Mouse (Mus musculus) forebrain, embryonic 16.5 days (tissue): ENCODE results near the gene Gm20388. TPM values are rescaled to one million over a fixed set of nuclear protein-coding genes. Genes with fewer than 3 reads are reported as not detected.

Source experiments
- ATAC-seq: fragments of 200-750 bp; cut with Nextera tagmentation; 2 replicates; pipeline ENCODE4 v1.8.0; 2017; ENCODE audit warnings: mild to moderate bottlenecking, moderate library complexity
- H3K27ac ChIP-seq: fragments of 300-500 bp; sonication (generic); 2 replicates; pipeline ENCODE4 v1.5.1; 2014; ENCODE audit warnings: low read length, control low read depth
- H3K27me3 ChIP-seq: fragments of 300-500 bp; sonication (generic); replicated peaks from 2 replicates; pipeline ENCODE4 v1.6.1; 2014; ENCODE audit warnings: low read length; ENCODE audit not compliant: control insufficient read depth, insufficient read depth
- H3K36me3 ChIP-seq: fragments of 300-500 bp; sonication (generic); 2 replicates; pipeline ENCODE4 v1.6.1; 2014; ENCODE audit not compliant: control insufficient read depth, insufficient read depth
- H3K4me1 ChIP-seq: fragments of 300-500 bp; sonication (generic); replicated peaks from 2 replicates; pipeline ENCODE4 v1.6.1; 2014; ENCODE audit warnings: low read length; ENCODE audit not compliant: control insufficient read depth, insufficient read depth
- H3K4me2 ChIP-seq: fragments of 300-500 bp; sonication (generic); 2 replicates; pipeline ENCODE4 v1.6.1; 2014; ENCODE audit warnings: mild to moderate bottlenecking, low read length, control low read depth
- H3K4me3 ChIP-seq: fragments of 300-500 bp; sonication (generic); replicated peaks from 2 replicates; pipeline ENCODE4 v1.5.1; 2014; ENCODE audit warnings: mild to moderate bottlenecking, low read length, control low read depth
- H3K9ac ChIP-seq: fragments of 300-500 bp; sonication (generic); replicated peaks from 2 replicates; pipeline ENCODE4 v1.6.1; 2014; ENCODE audit warnings: low read depth, low read length, control low read depth
- H3K9me3 ChIP-seq: fragments of 300-500 bp; sonication (generic); 2 replicates; pipeline ENCODE4 v1.6.1; 2016; ENCODE audit warnings: low read length; ENCODE audit not compliant: control insufficient read depth
- WGBS: fragments of 180-500 bp; shearing (Covaris S2); extraction: QIAGEN DNeasy Blood & Tissue Kit; methylation state at CpG from one replicate; pipeline ENCODE4 v1.1.7; 2014; 5-methylcytosine and 5-hydroxymethylcytosine counted together
- polyA plus RNA-seq: library from polyadenylated mRNA; unstranded; fragments of >200 nt; fragmentation: Nextera tagmentation; extraction: Ambion mirVana; gene quantifications from 2 replicates; pipeline ENCODE4 v1.2.1, GENCODE M21; 2015

Gene Gm20388
- polyA plus RNA-seq, 1 experiment from 2014 or later, result 4.7 TPM

GRCm38 (mm10) chr8:122301081-122301480, 2390.4 kb downstream of the Gm20388 start:
- Histone ChIP-seq H3K9ac (no peak overlapping the region), H3K36me3 (no peaks in the 10 kb centered on the region), H3K27me3 (no peaks in the 10 kb centered on the region), H3K4me2 (no peak overlapping the region), H3K4me3 (no peak overlapping the region), H3K27ac (no peak overlapping the region), H3K9me3 (no peaks in the 10 kb centered on the region), H3K4me1 (peaks cover 3% of the 10 kb centered on the region; the same call in 1 of the 2 replicates)
- ATAC-seq, result no peak
- WGBS, result 58% methylated on average over 13 of the region's 13 CpGs

- Histone ChIP-seq H3K9ac (no peak overlapping the region), H3K4me3 (no peak overlapping the region), H3K27ac (no peak overlapping the region), H3K9me3 (no peaks in the 10 kb centered on the region), H3K4me1 (no peaks in the 10 kb centered on the region), H3K36me3 (no peaks in the 10 kb centered on the region), H3K4me2 (no peak overlapping the region), H3K27me3 (no peaks in the 10 kb centered on the region)
- 84% methylated on average over 5 of the region's 5 CpGs for WGBS
- ATAC-seq, result no peak
Observed at GRCm38 (mm10) chr8:122301866-122302265, 2391.2 kb downstream of the Gm20388 start.

- Histone ChIP-seq H3K27me3 (no peaks in the 10 kb centered on the region), H3K9ac (no peak overlapping the region), H3K9me3 (no peaks in the 10 kb centered on the region), H3K4me2 (no peak overlapping the region), H3K4me1 (peaks cover 9% of the 10 kb centered on the region), H3K4me3 (no peak overlapping the region), H3K36me3 (no peaks in the 10 kb centered on the region), H3K27ac (no peak overlapping the region)
- no peak for ATAC-seq
- WGBS, result 52% methylated on average over 6 of the region's 6 CpGs
Observed at GRCm38 (mm10) chr8:122303451-122303850, 2392.8 kb downstream of the Gm20388 start.

- Histone ChIP-seq H3K27ac (no peak overlapping the region), H3K4me3 (no peak overlapping the region), H3K4me1 (peaks cover 9% of the 10 kb centered on the region), H3K9me3 (no peaks in the 10 kb centered on the region), H3K9ac (no peak overlapping the region), H3K36me3 (no peaks in the 10 kb centered on the region), H3K27me3 (no peaks in the 10 kb centered on the region), H3K4me2 (no peak overlapping the region)
- ATAC-seq, result no peak
- 11% methylated on average over 3 of the region's 3 CpGs for WGBS
Observed at GRCm38 (mm10) chr8:122304058-122304457, 2393.4 kb downstream of the Gm20388 start.

GRCm38 (mm10) chr8:122306660-122307399, 2396.2 kb downstream of the Gm20388 start:
- no peak overlapping the region for H3K4me2 ChIP-seq
- H3K4me1 ChIP-seq, result peaks cover 9% of the 10 kb centered on the region
- H3K27ac ChIP-seq, result no peak overlapping the region
- 78% methylated on average over 26 of the region's 26 CpGs for WGBS
- no peak overlapping the region for H3K9ac ChIP-seq
- H3K36me3 ChIP-seq, result no peaks in the 10 kb centered on the region
- no peaks in the 10 kb centered on the region for H3K9me3 ChIP-seq
- H3K27me3 ChIP-seq, result no peaks in the 10 kb centered on the region
- ATAC-seq, result no peak
- no peak overlapping the region for H3K4me3 ChIP-seq

GRCm38 (mm10) chr8:122307836-122308235, 2397.2 kb downstream of the Gm20388 start:
- WGBS, result 59% methylated on average over 8 of the region's 8 CpGs
- ATAC-seq, result peak; percentile 49
- Histone ChIP-seq H3K4me3 (no peak overlapping the region), H3K27ac (no peak overlapping the region), H3K4me2 (no peak overlapping the region), H3K27me3 (no peaks in the 10 kb centered on the region), H3K36me3 (no peaks in the 10 kb centered on the region), H3K4me1 (peaks cover 9% of the 10 kb centered on the region), H3K9ac (no peak overlapping the region), H3K9me3 (no peaks in the 10 kb centered on the region)

- Histone ChIP-seq H3K4me2 (no peak overlapping the region), H3K36me3 (no peaks in the 10 kb centered on the region), H3K9me3 (no peaks in the 10 kb centered on the region), H3K4me3 (no peak overlapping the region), H3K27ac (no peak overlapping the region), H3K9ac (no peak overlapping the region), H3K27me3 (no peaks in the 10 kb centered on the region), H3K4me1 (peaks cover 9% of the 10 kb centered on the region)
- no peak for ATAC-seq
- 87% methylated on average over 12 of the region's 12 CpGs for WGBS
Observed at GRCm38 (mm10) chr8:122309272-122309671, 2398.6 kb downstream of the Gm20388 start.

- ATAC-seq, result no peak
- WGBS, result 94% methylated on average over 2 of the region's 2 CpGs
- H3K27me3 ChIP-seq, result no peaks in the 10 kb centered on the region
Observed at GRCm38 (mm10) chr8:122311115-122311514, 2400.5 kb downstream of the Gm20388 start.

GRCm38 (mm10) chr8:122312553-122312952, 2401.9 kb downstream of the Gm20388 start:
- Histone ChIP-seq H3K4me3 (no peak overlapping the region), H3K9me3 (no peaks in the 10 kb centered on the region), H3K27me3 (no peaks in the 10 kb centered on the region), H3K4me1 (peaks cover 7% of the 10 kb centered on the region), H3K36me3 (no peaks in the 10 kb centered on the region), H3K9ac (no peak overlapping the region), H3K27ac (no peak overlapping the region), H3K4me2 (no peak overlapping the region)
- ATAC-seq, result no peak
- WGBS, result 79% methylated on average over 2 of the region's 2 CpGs

More at GRCm38 (mm10) chr8:122311115-122311514, 2400.5 kb downstream of the Gm20388 start:
- H3K4me1 ChIP-seq, result peaks cover 9% of the 10 kb centered on the region
- H3K4me2 ChIP-seq, result no peak overlapping the region
- H3K9me3 ChIP-seq, result no peaks in the 10 kb centered on the region
- H3K9ac ChIP-seq, result no peak overlapping the region
- no peak overlapping the region for H3K27ac ChIP-seq
- H3K36me3 ChIP-seq, result no peaks in the 10 kb centered on the region
- H3K4me3 ChIP-seq, result no peak overlapping the region
